7 mouse cellular contexts compared by ENCODE assay signal in the genomic region with DNA sequence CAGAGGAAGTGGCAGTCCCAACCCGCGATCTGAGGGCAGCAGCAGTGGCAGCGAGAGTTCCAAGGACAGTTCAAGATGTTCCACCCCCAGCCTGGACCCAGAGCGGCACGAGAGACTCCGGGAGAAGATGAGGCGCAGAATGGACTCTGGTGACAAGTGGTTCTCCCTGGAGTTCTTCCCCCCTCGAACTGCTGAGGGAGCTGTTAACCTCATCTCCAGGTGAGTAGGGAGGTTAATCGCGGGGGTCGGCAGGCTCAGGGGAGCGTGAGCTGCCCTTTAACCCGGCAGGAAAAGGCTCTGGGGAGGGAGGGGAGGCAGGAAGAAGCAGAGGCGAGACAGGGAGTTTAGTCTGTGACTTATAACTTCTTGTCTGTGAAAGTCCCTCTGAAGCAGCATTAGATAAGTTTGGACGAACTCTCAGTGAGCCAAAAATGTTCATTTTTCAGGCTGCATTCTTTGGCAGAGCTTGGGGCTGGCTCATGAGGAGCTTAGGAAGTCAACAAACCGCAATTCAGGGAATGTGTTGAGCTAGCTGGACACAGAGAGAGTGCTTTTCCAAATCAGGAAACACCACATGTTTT. TPM values are rescaled to one million over a fixed set of nuclear protein-coding genes. Genes with fewer than 3 reads are reported as not detected.
DNase-seq lines count a peak whose midpoint lies in the region; ATAC-seq and TF ChIP-seq lines count a peak whose summit lies in the region.

No protein-coding gene starts in this region.

- peaks cover 59% of the 10 kb centered on the region for H3K4me1 ChIP-seq in E14TG2a.4 (replicated peaks; ENCODE audit: low read depth, low read length)
- peaks cover 56% of the 10 kb centered on the region for H3K4me1 ChIP-seq in forebrain, embryonic 13.5 days
- peaks cover 52% of the 10 kb centered on the region for H3K4me1 ChIP-seq in hindbrain, embryonic 12.5 days
- peaks cover 31% of the 10 kb centered on the region for H3K4me1 ChIP-seq in limb, embryonic 14.5 days (ENCODE audit: control insufficient read depth, insufficient read depth, low read length)
- H3K4me1 ChIP-seq in midbrain, embryonic 16.5 days (ENCODE audit: control insufficient read depth, insufficient read depth, low read length): peaks cover 46% of the 10 kb centered on the region

- 3% methylated on average over 16 of the region's 16 CpGs for WGBS in forebrain, embryonic 13.5 days
- 3% methylated on average over 16 of the region's 16 CpGs for WGBS in hindbrain, embryonic 12.5 days
- 1% methylated on average over 16 of the region's 16 CpGs for WGBS in limb, embryonic 14.5 days
- 5% methylated on average over 16 of the region's 16 CpGs for WGBS in midbrain, embryonic 16.5 days

- peak; percentile 76 for DNase-seq in adipocyte (ENCODE audit: low spot score)
- peak; percentile 45 for DNase-seq in limb, embryonic 14.5 days (ENCODE audit: low spot score)

- H3K9ac ChIP-seq in forebrain, embryonic 13.5 days: peak overlapping the region; percentile 69
- H3K9ac ChIP-seq in hindbrain, embryonic 12.5 days: peak overlapping the region; percentile 73
- H3K9ac ChIP-seq in limb, embryonic 14.5 days (ENCODE audit: low read depth, low read length, severe bottlenecking): peak overlapping the region; percentile 56
- peak overlapping the region; percentile 70 for H3K9ac ChIP-seq in midbrain, embryonic 16.5 days (ENCODE audit: low read depth, low read length)

- peak overlapping the region; percentile 78 for H3K27ac ChIP-seq in forebrain, embryonic 13.5 days
- peak overlapping the region; percentile 90 for H3K27ac ChIP-seq in hindbrain, embryonic 12.5 days
- peak overlapping the region; percentile 78 for H3K27ac ChIP-seq in limb, embryonic 14.5 days (replicated peaks; ENCODE audit: low read depth, low read length)
- H3K27ac ChIP-seq in midbrain, embryonic 16.5 days (ENCODE audit: low read length): peak overlapping the region; percentile 77

- TF ChIP-seq CTCF in E14TG2a.4 (conservative IDR thresholded peaks at IDR 0.05; ENCODE audit: low read length): no peak

- ATAC-seq in forebrain, embryonic 13.5 days: no peak
- ATAC-seq in hindbrain, embryonic 12.5 days (ENCODE audit: low FRiP score): no peak
- ATAC-seq in limb, embryonic 14.5 days (ENCODE audit: low FRiP score, low read depth): no peak
- no peak for ATAC-seq in midbrain, embryonic 16.5 days
- ATAC-seq in granulocyte monocyte progenitor cell, adult 5-6 weeks (replicated peaks; ENCODE audit: poor library complexity, severe bottlenecking): no peak

- H3K36me3 ChIP-seq in E14TG2a.4 (ENCODE audit: insufficient read depth, low read length): peaks cover 55% of the 10 kb centered on the region
- peaks cover 34% of the 10 kb centered on the region for H3K36me3 ChIP-seq in forebrain, embryonic 13.5 days (ENCODE audit: poor library complexity, severe bottlenecking)
- H3K36me3 ChIP-seq in hindbrain, embryonic 12.5 days: peaks cover 29% of the 10 kb centered on the region
- peaks cover 26% of the 10 kb centered on the region for H3K36me3 ChIP-seq in limb, embryonic 14.5 days (ENCODE audit: control insufficient read depth, insufficient read depth, low read length)
- H3K36me3 ChIP-seq in midbrain, embryonic 16.5 days (ENCODE audit: control insufficient read depth, insufficient read depth, low read length): no peaks in the 10 kb centered on the region; the same call in 1 of the 2 replicates

- no peaks in the 10 kb centered on the region for H3K9me3 ChIP-seq in E14TG2a.4 (ENCODE audit: low read length)
- no peaks in the 10 kb centered on the region for H3K9me3 ChIP-seq in forebrain, embryonic 13.5 days (replicated peaks)
- no peaks in the 10 kb centered on the region for H3K9me3 ChIP-seq in hindbrain, embryonic 12.5 days (replicated peaks)
- no peaks in the 10 kb centered on the region for H3K9me3 ChIP-seq in limb, embryonic 14.5 days (ENCODE audit: control insufficient read depth, low read length)
- H3K9me3 ChIP-seq in midbrain, embryonic 16.5 days (replicated peaks; ENCODE audit: control insufficient read depth, low read length, poor library complexity, severe bottlenecking): no peaks in the 10 kb centered on the region

- no peak for TF ChIP-seq POLR2A in limb, embryonic 14.5 days (IDR thresholded peaks at IDR 0.05; ENCODE audit: borderline replicate concordance, extremely low read depth, insufficient read depth, insufficient read length)

- H3K27me3 ChIP-seq in E14TG2a.4 (ENCODE audit: insufficient read depth, low read length): no peaks in the 10 kb centered on the region
- H3K27me3 ChIP-seq in forebrain, embryonic 13.5 days: no peaks in the 10 kb centered on the region
- H3K27me3 ChIP-seq in hindbrain, embryonic 12.5 days: no peaks in the 10 kb centered on the region
- no peaks in the 10 kb centered on the region for H3K27me3 ChIP-seq in limb, embryonic 14.5 days (ENCODE audit: control insufficient read depth, insufficient read depth, low read length)
- no peaks in the 10 kb centered on the region for H3K27me3 ChIP-seq in midbrain, embryonic 16.5 days (ENCODE audit: control insufficient read depth, insufficient read depth, low read depth, low read length)

- peak overlapping the region; percentile 93 for H3K4me3 ChIP-seq in E14TG2a.4 (replicated peaks; ENCODE audit: low read length)
- peak overlapping the region; percentile 44 for H3K4me3 ChIP-seq in forebrain, embryonic 13.5 days
- H3K4me3 ChIP-seq in hindbrain, embryonic 12.5 days: peak overlapping the region; percentile 47
- H3K4me3 ChIP-seq in limb, embryonic 14.5 days (replicated peaks; ENCODE audit: low read length): peak overlapping the region; percentile 46
- peak overlapping the region; percentile 43 for H3K4me3 ChIP-seq in midbrain, embryonic 16.5 days (ENCODE audit: low read depth, low read length)

- H3K4me2 ChIP-seq in forebrain, embryonic 13.5 days: peak overlapping the region; percentile 92
- peak overlapping the region; percentile 92 for H3K4me2 ChIP-seq in hindbrain, embryonic 12.5 days (replicated peaks)
- H3K4me2 ChIP-seq in limb, embryonic 14.5 days (replicated peaks; ENCODE audit: low read depth, low read length, severe bottlenecking): peak overlapping the region; percentile 68
- H3K4me2 ChIP-seq in midbrain, embryonic 16.5 days (ENCODE audit: low read length): peak overlapping the region; percentile 85

RNA-seq across cellular contexts. Expression of gene Mthfr, which starts 2.8 kb away (rescaled TPM):
- polyA plus RNA-seq in forebrain, embryonic 13.5 days (2015; fragmentation: Nextera tagmentation; extraction: Ambion mirVana): 15.9 and 18.2 TPM in 2 replicates
- 34.5 and 34.9 TPM in 2 replicates for polyA plus RNA-seq in hindbrain, embryonic 12.5 days (2016; fragmentation: Nextera tagmentation; extraction: Ambion mirVana)
- polyA plus RNA-seq in limb, embryonic 14.5 days (2012; rRNA removed): 37.4 and 44.8 TPM in 2 replicates
- 18.9 and 21.0 TPM in 2 replicates for polyA plus RNA-seq in limb, embryonic 14.5 days (2014; fragmentation: Nextera tagmentation; extraction: Ambion mirVana)
- 21.5 and 22.2 TPM in 2 replicates for polyA plus RNA-seq in midbrain, embryonic 16.5 days (2015; fragmentation: Nextera tagmentation; extraction: Ambion mirVana)
- total RNA-seq in granulocyte monocyte progenitor cell, adult 5-6 weeks (2014; fragmentation: Nextera tagmentation): 5.4 and 7.6 TPM in 2 replicates
- total RNA-seq in granulocyte monocyte progenitor cell, adult 5-6 weeks (2017): 2.7 and 9.0 TPM in 2 replicates

RNA-seq across cellular contexts. Expression of gene Clcn6, which starts 3.1 kb away (rescaled TPM):
- polyA plus RNA-seq in forebrain, embryonic 13.5 days (2015; fragmentation: Nextera tagmentation; extraction: Ambion mirVana): 21.6 and 24.8 TPM in 2 replicates
- 27.5 and 28.7 TPM in 2 replicates for polyA plus RNA-seq in hindbrain, embryonic 12.5 days (2016; fragmentation: Nextera tagmentation; extraction: Ambion mirVana)
- polyA plus RNA-seq in limb, embryonic 14.5 days (2012; rRNA removed): 22.5 and 28.1 TPM in 2 replicates
- 5.2 and 6.9 TPM in 2 replicates for polyA plus RNA-seq in limb, embryonic 14.5 days (2014; fragmentation: Nextera tagmentation; extraction: Ambion mirVana)
- polyA plus RNA-seq in midbrain, embryonic 16.5 days (2015; fragmentation: Nextera tagmentation; extraction: Ambion mirVana): 36.5 and 36.9 TPM in 2 replicates
- total RNA-seq in granulocyte monocyte progenitor cell, adult 5-6 weeks (2014; fragmentation: Nextera tagmentation): 7.4 and 9.1 TPM in 2 replicates
- 1.3 and 4.3 TPM in 2 replicates for total RNA-seq in granulocyte monocyte progenitor cell, adult 5-6 weeks (2017)

RNA-seq across cellular contexts. Expression of gene Nppa, which starts 41.2 kb away (rescaled TPM):
- polyA plus RNA-seq in forebrain, embryonic 13.5 days (2015; fragmentation: Nextera tagmentation; extraction: Ambion mirVana): 0.79 and 2.4 TPM in 2 replicates
- 1.6 and 1.9 TPM in 2 replicates for polyA plus RNA-seq in hindbrain, embryonic 12.5 days (2016; fragmentation: Nextera tagmentation; extraction: Ambion mirVana)
- polyA plus RNA-seq in limb, embryonic 14.5 days (2012; rRNA removed): 0.33 TPM in 1 of 2 replicates, not detected in the other
- 0.87 and 1.0 TPM in 2 replicates for polyA plus RNA-seq in limb, embryonic 14.5 days (2014; fragmentation: Nextera tagmentation; extraction: Ambion mirVana)
- 2.4 and 3.3 TPM in 2 replicates for polyA plus RNA-seq in midbrain, embryonic 16.5 days (2015; fragmentation: Nextera tagmentation; extraction: Ambion mirVana)
- total RNA-seq in granulocyte monocyte progenitor cell, adult 5-6 weeks (2014; fragmentation: Nextera tagmentation): not detected in 2 replicates
- not detected in 2 replicates for total RNA-seq in granulocyte monocyte progenitor cell, adult 5-6 weeks (2017)

RNA-seq across cellular contexts. Expression of gene Agtrap, which starts 46.1 kb away (rescaled TPM):
- polyA plus RNA-seq in forebrain, embryonic 13.5 days (2015; fragmentation: Nextera tagmentation; extraction: Ambion mirVana): 6.9 and 8.3 TPM in 2 replicates
- 10.3 and 11.9 TPM in 2 replicates for polyA plus RNA-seq in hindbrain, embryonic 12.5 days (2016; fragmentation: Nextera tagmentation; extraction: Ambion mirVana)
- 11.0 and 14.6 TPM in 2 replicates for polyA plus RNA-seq in limb, embryonic 14.5 days (2012; rRNA removed)
- 17.6 and 20.1 TPM in 2 replicates for polyA plus RNA-seq in limb, embryonic 14.5 days (2014; fragmentation: Nextera tagmentation; extraction: Ambion mirVana)
- polyA plus RNA-seq in midbrain, embryonic 16.5 days (2015; fragmentation: Nextera tagmentation; extraction: Ambion mirVana): 7.7 and 8.1 TPM in 2 replicates
- 28.5 and 30.0 TPM in 2 replicates for total RNA-seq in granulocyte monocyte progenitor cell, adult 5-6 weeks (2014; fragmentation: Nextera tagmentation)
- 28.2 and 30.8 TPM in 2 replicates for total RNA-seq in granulocyte monocyte progenitor cell, adult 5-6 weeks (2017)

RNA-seq across cellular contexts. Expression of gene Nppb, which starts 56.1 kb away (rescaled TPM):
- not detected in 2 replicates for polyA plus RNA-seq in forebrain, embryonic 13.5 days (2015; fragmentation: Nextera tagmentation; extraction: Ambion mirVana)
- polyA plus RNA-seq in hindbrain, embryonic 12.5 days (2016; fragmentation: Nextera tagmentation; extraction: Ambion mirVana): 0.57 TPM in 1 of 2 replicates, not detected in the other
- 0.11 TPM in 1 of 2 replicates, not detected in the other for polyA plus RNA-seq in limb, embryonic 14.5 days (2012; rRNA removed)
- 0.44 TPM in 1 of 2 replicates, not detected in the other for polyA plus RNA-seq in limb, embryonic 14.5 days (2014; fragmentation: Nextera tagmentation; extraction: Ambion mirVana)
- not detected in 2 replicates for polyA plus RNA-seq in midbrain, embryonic 16.5 days (2015; fragmentation: Nextera tagmentation; extraction: Ambion mirVana)
- not detected in 2 replicates for total RNA-seq in granulocyte monocyte progenitor cell, adult 5-6 weeks (2014; fragmentation: Nextera tagmentation)
- not detected in 2 replicates for total RNA-seq in granulocyte monocyte progenitor cell, adult 5-6 weeks (2017)

Comparison
In these comparisons a context has a peak if more than half of its experiments do, and no peak if none do; other contexts are left out.
1. H3K4me3 ChIP-seq: peak in every context shown above with its lines; median percentile 93 in E14TG2a.4; 47 in hindbrain, embryonic 12.5 days; 46 in limb, embryonic 14.5 days; 44 in forebrain, embryonic 13.5 days; 43 in midbrain, embryonic 16.5 days.